7 mouse cellular contexts compared by ENCODE assay signal in genomic region chr9:109059136-109059903, GRCm38 (mm10). TPM values are rescaled to one million over a fixed set of nuclear protein-coding genes. Genes with fewer than 3 reads are reported as not detected.
DNase-seq lines count a peak whose midpoint lies in the region; ATAC-seq lines count a peak whose summit lies in the region.

TSS of gene Trex1 (minus strand) at chr9:109059734.

- intact Hi-C loops in gastrocnemius, postnatal 14 days (cut with DNase I; ENCODE audit: low total_unique reads): loop anchor here (2.0 kb wide), 1 partner anchor 55 kb away; no protein-coding TSS in a partner anchor
- intact Hi-C loops in left cerebral cortex, postnatal 10 days (cut with DNase I): loop anchor here (2.0 kb wide), 1 partner anchor 57 kb away; no protein-coding TSS in a partner anchor

- peak; percentile 55 for ATAC-seq in inflammation-experienced regulatory T-cells, adult 6 months
- ATAC-seq in megakaryocyte-erythroid progenitor cell, adult 5-6 weeks (replicated peaks; ENCODE audit: low FRiP score, low TSS enrichment, poor library complexity, severe bottlenecking): peak; percentile 89

- DNase-seq in adrenal gland, adult (ENCODE audit: inconsistent age in 2 of 2, low spot score in 1 of 2): peak; percentile 95 to 97
- peak; percentile 89 for DNase-seq in embryo, embryonic 10 days (ENCODE audit: low spot score)
- peak; percentile 92 for DNase-seq in gastrocnemius, postnatal 14 days
- peak; percentile 84 to 92 for DNase-seq in left cerebral cortex, postnatal 10 days (ENCODE audit: extremely low spot score in 1 of 2, low spot score in 2 of 2)
- peak; percentile 82 to 87 for DNase-seq in right cerebral cortex, postnatal 36 days (ENCODE audit: low spot score in 2 of 2)

RNA-seq across cellular contexts. Expression of gene Trex1, which starts in this region (rescaled TPM):
- 10 to 100 TPM; 10.7 to 11.4 TPM for total RNA-seq in gastrocnemius, postnatal 14 days (2021)
- polyA plus RNA-seq in inflammation-experienced regulatory T-cells, adult 6 months (2017; shearing (Covaris generic)): 10 to 100 TPM; 42.7 to 50.3 (median 49.9) TPM
- 10 to 100 TPM; 11.4 to 12.1 TPM for total RNA-seq in left cerebral cortex, postnatal 10 days (2021)
- 17.1 and 29.7 TPM in 2 replicates for total RNA-seq in megakaryocyte-erythroid progenitor cell, adult 5-6 weeks (2014; fragmentation: Nextera tagmentation)
- total RNA-seq in megakaryocyte-erythroid progenitor cell, adult 5-6 weeks (2017): 4.7 and 5.1 TPM in 2 replicates

Comparison
In these comparisons a context has a peak if more than half of its experiments do, and no peak if none do; other contexts are left out.
1. Peak in every context shown above with its lines: DNase-seq and ATAC-seq.